Mouse (Mus musculus): Measurements from ENCODE around the gene Hoxd11.
A peak's percentile ranks its signal among the peaks of the same experiment; 100 is the strongest.

Hoxd11 gene

GRCm38 (mm10) chr2:74678891-74679595 lies at the start of gene Hoxd11:
TSS of gene Hoxd11 (plus strand) at chr2:74679557.
- no peak for DNase-seq

- no peak for DNase-seq
Observed at GRCm38 (mm10) chr2:74635412-74635811, 43.9 kb upstream of the Hoxd11 start.

GRCm38 (mm10) chr2:74642431-74642830 lies 36.9 kb upstream of the Hoxd11 start:
- no peak for DNase-seq

- no peak for DNase-seq
Observed at GRCm38 (mm10) chr2:74645631-74646030, 33.7 kb upstream of the Hoxd11 start.

- DNase-seq = no peak
Observed at GRCm38 (mm10) chr2:74647082-74647864, 32.1 kb upstream of the Hoxd11 start.

GRCm38 (mm10) chr2:74652996-74653340 lies 26.4 kb upstream of the Hoxd11 start:
- no peak for DNase-seq

- no peak for DNase-seq
Observed at GRCm38 (mm10) chr2:74653781-74654535, 25.4 kb upstream of the Hoxd11 start.

GRCm38 (mm10) chr2:74654743-74655419 lies 24.5 kb upstream of the Hoxd11 start:
- DNase-seq = no peak

- DNase-seq = no peak
Observed at GRCm38 (mm10) chr2:74655420-74655781, 24.0 kb upstream of the Hoxd11 start.

- no peak for DNase-seq
Observed at GRCm38 (mm10) chr2:74655821-74656631, 23.3 kb upstream of the Hoxd11 start.

GRCm38 (mm10) chr2:74656632-74657021 lies 22.7 kb upstream of the Hoxd11 start:
- no peak for DNase-seq

GRCm38 (mm10) chr2:74657251-74658023 lies 21.9 kb upstream of the Hoxd11 start:
- no peak for DNase-seq

- DNase-seq = no peak
Observed at GRCm38 (mm10) chr2:74658024-74658666, 21.2 kb upstream of the Hoxd11 start.

GRCm38 (mm10) chr2:74658667-74659371 lies 20.5 kb upstream of the Hoxd11 start:
- no peak for DNase-seq

- DNase-seq = no peak
Observed at GRCm38 (mm10) chr2:74659507-74660005, 19.8 kb upstream of the Hoxd11 start, which contains the start of gene Evx2. TSS of gene Evx2 (minus strand) at chr2:74659557.

GRCm38 (mm10) chr2:74660421-74661375 lies 18.7 kb upstream of the Hoxd11 start:
- no peak for DNase-seq

- DNase-seq = no peak
Observed at GRCm38 (mm10) chr2:74661685-74662084, 17.7 kb upstream of the Hoxd11 start.

- DNase-seq = peak in 1 of 2 experiments; percentile 25
Observed at GRCm38 (mm10) chr2:74663291-74663925, 15.9 kb upstream of the Hoxd11 start.

Data from cerebellum, adult 18-20 months (tissue).